16 mouse cellular contexts compared by ENCODE assay signal in genomic region chr11:46085398-46086163, GRCm38 (mm10). TPM values are rescaled to one million over a fixed set of nuclear protein-coding genes. Genes with fewer than 3 reads are reported as not detected.
DNase-seq lines count a peak whose midpoint lies in the region; ATAC-seq and TF ChIP-seq lines count a peak whose summit lies in the region.
"Had no signal": no experiment of that assay in that cellular context is flagged by ENCODE, and none has a peak within 500 bp of the region (broad histone marks: within the 10 kb centered on the region; RNA-seq: fewer than 3 reads in every experiment).

No protein-coding gene starts in this region.

- TF ChIP-seq EP300 in MEL (IDR thresholded peaks at IDR 0.05; ENCODE audit: low read depth in 1 of 2, low read length in 2 of 2) = no peak

- H3K27me3 ChIP-seq in MEL (ENCODE audit: control insufficient read depth in 1 of 2, insufficient read depth in 2 of 2, low read length in 2 of 2) = no peaks in the 10 kb centered on the region
- no peaks in the 10 kb centered on the region for H3K27me3 ChIP-seq in intestine, embryonic 15.5 days (replicated peaks)
- no peaks in the 10 kb centered on the region for H3K27me3 ChIP-seq in midbrain, embryonic 11.5 days (ENCODE audit: control insufficient read depth, insufficient read depth, low read length)
- H3K27me3 ChIP-seq: limb, embryonic 15.5 days; midbrain, embryonic 12.5 days; neural tube, embryonic 12.5 days had no signal

- peak; percentile 9 for ATAC-seq in granulocyte monocyte progenitor cell, adult 5-6 weeks (replicated peaks; ENCODE audit: poor library complexity, severe bottlenecking)
- ATAC-seq in intestine, embryonic 15.5 days = no peak
- ATAC-seq in midbrain, embryonic 11.5 days (ENCODE audit: low FRiP score) = no peak
- ATAC-seq: forebrain, postnatal 0 days had no signal

- peaks cover 0 to 50% of the 10 kb centered on the region in 2 experiments; a peak in 2 of 4 replicates for H3K36me3 ChIP-seq in MEL (ENCODE audit: control insufficient read depth in 1 of 2, insufficient read depth in 2 of 2, low read length in 2 of 2)
- H3K36me3 ChIP-seq in intestine, embryonic 15.5 days = no peaks in the 10 kb centered on the region
- H3K36me3 ChIP-seq in midbrain, embryonic 11.5 days (ENCODE audit: control insufficient read depth, insufficient read depth, low read length) = no peaks in the 10 kb centered on the region
- H3K36me3 ChIP-seq: hindbrain, embryonic 10.5 days; limb, embryonic 15.5 days; midbrain, embryonic 12.5 days; neural tube, embryonic 12.5 days had no signal

- H3K79me2 ChIP-seq in MEL (ENCODE audit: control insufficient read depth, insufficient read depth, low read length, poor library complexity) = no peaks in the 10 kb centered on the region

- 89% methylated on average over 10 of the region's 10 CpGs for WGBS in intestine, embryonic 15.5 days
- WGBS in midbrain, embryonic 11.5 days = 95% methylated on average over 10 of the region's 10 CpGs

- H3K4me2 ChIP-seq in intestine, embryonic 15.5 days (replicated peaks) = no peak overlapping the region
- H3K4me2 ChIP-seq in midbrain, embryonic 11.5 days = no peak overlapping the region
- H3K4me2 ChIP-seq: limb, embryonic 15.5 days; midbrain, embryonic 12.5 days; neural tube, embryonic 12.5 days had no signal

- no peak overlapping the region for H3K4me3 ChIP-seq in gastrocnemius, adult 2 months
- H3K4me3 ChIP-seq in MEL (ENCODE audit: control insufficient read depth in 1 of 2, insufficient read depth in 1 of 2, low read depth in 2 of 2, low read length in 2 of 2) = no peak overlapping the region
- no peak overlapping the region for H3K4me3 ChIP-seq in intestine, embryonic 15.5 days (replicated peaks)
- no peak overlapping the region for H3K4me3 ChIP-seq in midbrain, embryonic 11.5 days (ENCODE audit: low read depth, low read length)
- H3K4me3 ChIP-seq: hindbrain, embryonic 10.5 days; limb, embryonic 15.5 days; midbrain, embryonic 12.5 days; neural tube, embryonic 12.5 days had no signal

- no peak overlapping the region for H3K9ac ChIP-seq in MEL (ENCODE audit: control insufficient read depth, low read depth, low read length, poor library complexity, severe bottlenecking)
- no peak overlapping the region for H3K9ac ChIP-seq in intestine, embryonic 15.5 days
- H3K9ac ChIP-seq in midbrain, embryonic 11.5 days (ENCODE audit: low read length) = no peak overlapping the region
- H3K9ac ChIP-seq: forebrain, postnatal 0 days; limb, embryonic 15.5 days; midbrain, embryonic 12.5 days; neural tube, embryonic 12.5 days had no signal

- peaks cover 46 to 58% of the 10 kb centered on the region in 2 experiments for H3K4me1 ChIP-seq in MEL (ENCODE audit: control insufficient read depth in 1 of 2, insufficient read depth in 2 of 2, low read length in 2 of 2)
- H3K4me1 ChIP-seq in intestine, embryonic 15.5 days (replicated peaks) = peaks cover 18% of the 10 kb centered on the region; the same call in 1 of the 2 replicates
- H3K4me1 ChIP-seq in midbrain, embryonic 11.5 days (ENCODE audit: control insufficient read depth, insufficient read depth, low read length) = no peaks in the 10 kb centered on the region
- H3K4me1 ChIP-seq: midbrain, embryonic 12.5 days had no signal

- no peak for TF ChIP-seq CTCF in gastrocnemius, adult 2 months (IDR thresholded peaks at IDR 0.05)
- TF ChIP-seq CTCF in MEL (IDR thresholded peaks at IDR 0.05 in 2 of 3, conservative IDR thresholded peaks at IDR 0.05 in 1 of 3; ENCODE audit: control insufficient read depth in 1 of 3, insufficient read depth in 1 of 3, low read depth in 2 of 3, low read length in 3 of 3, poor library complexity in 1 of 3, severe bottlenecking in 1 of 3) = no peak

- no peak for TF ChIP-seq RAD21 in MEL (IDR thresholded peaks at IDR 0.05; ENCODE audit: low read depth, low read length)

- no peak for TF ChIP-seq POLR2A in MEL (IDR thresholded peaks at IDR 0.05; ENCODE audit: control insufficient read depth in 1 of 2, insufficient read depth in 1 of 2, low read depth in 1 of 2, low read length in 2 of 2, poor library complexity in 1 of 2)

- peak overlapping the region; percentile 72 for H3K27ac ChIP-seq in gastrocnemius, adult 2 months
- no peak overlapping the region for H3K27ac ChIP-seq in MEL (ENCODE audit: control insufficient read depth, low read depth, low read length)
- H3K27ac ChIP-seq in intestine, embryonic 15.5 days = peak overlapping the region; percentile 9; the same call in 1 of the 2 replicates
- H3K27ac ChIP-seq in midbrain, embryonic 11.5 days (ENCODE audit: low read depth, low read length) = no peak overlapping the region
- H3K27ac ChIP-seq: hindbrain, embryonic 10.5 days; midbrain, embryonic 12.5 days; neural tube, embryonic 12.5 days had no signal

- no peaks in the 10 kb centered on the region for H3K9me3 ChIP-seq in MEL (replicated peaks; ENCODE audit: insufficient read depth, low read length)
- no peaks in the 10 kb centered on the region for H3K9me3 ChIP-seq in intestine, embryonic 15.5 days
- no peaks in the 10 kb centered on the region for H3K9me3 ChIP-seq in midbrain, embryonic 11.5 days (ENCODE audit: control insufficient read depth, low read length)
- H3K9me3 ChIP-seq: hindbrain, embryonic 10.5 days; limb, embryonic 15.5 days; midbrain, embryonic 12.5 days; neural tube, embryonic 12.5 days had no signal

- DNase-seq in gastrocnemius, adult 2 months = peak; percentile 50
- DNase-seq in gastrocnemius, postnatal 25 days = no peak
- DNase-seq in MEL (ENCODE audit: low read depth, low spot score) = no peak
- DNase-seq in left cerebral cortex, adult 9 months (ENCODE audit: low spot score in 2 of 2) = no peak
- no peak for DNase-seq in midbrain, embryonic 11.5 days (ENCODE audit: low spot score, missing footprints)
- DNase-seq in cerebellum, postnatal 36 days = no peak
- DNase-seq: cerebellum, adult 9-10 months; forebrain, postnatal 0 days; kidney, postnatal 14 days; layer of hippocampus, postnatal 36 days had no signal

- intact Hi-C loops in gastrocnemius, adult 2 months (cut with DNase I) = no loop called here

TF ChIP-seq in MEL, 35 proteins besides CTCF, POLR2A, EP300 and RAD21:
- 0 out of 2 replicates have a peak, but pooled peaks have one; percentile 2 for TF ChIP-seq GATA1 (IDR thresholded peaks at IDR 0.05; ENCODE audit: low read depth, low read length)
- TF ChIP-seq HCFC1 (IDR thresholded peaks at IDR 0.05; ENCODE audit: low read depth, low read length) = no peak
- TF ChIP-seq NRF1 (IDR thresholded peaks at IDR 0.05; ENCODE audit: insufficient read depth, low read depth, low read length, poor library complexity, severe bottlenecking) = no peak
TF ChIP-seq in MEL: peak in this region for 1.

RNA-seq across cellular contexts. Expression of gene Adam19, which starts 29.8 kb away (rescaled TPM):
- 1 to 10 TPM; 3.0 to 3.7 TPM for total RNA-seq in gastrocnemius, adult 2 months (2021)
- total RNA-seq in gastrocnemius, postnatal 25 days (2021) = 1 to 10 TPM; 4.9 to 8.0 TPM
- 0.12 and 0.16 TPM in 2 replicates for total RNA-seq in MEL (2012; rRNA removed)
- polyA plus RNA-seq in MEL (2012; ENCODE audit: insufficient read depth in 1 of 2, insufficient read length in 2 of 2, low read depth in 1 of 2, low replicate concordance in 2 of 2, missing spikeins in 1 of 2) = under 1 TPM in 1 of 2 experiments, not detected in 1; 0.19 TPM
- 0.19 TPM in 1 of 2 replicates, not detected in the other for total RNA-seq in granulocyte monocyte progenitor cell, adult 5-6 weeks (2014; fragmentation: Nextera tagmentation)
- 0.26 and 0.43 TPM in 2 replicates for total RNA-seq in granulocyte monocyte progenitor cell, adult 5-6 weeks (2017)
- polyA plus RNA-seq in intestine, embryonic 15.5 days (2015; fragmentation: Nextera tagmentation; extraction: Ambion mirVana) = 16.5 and 16.6 TPM in 2 replicates
- polyA plus RNA-seq in midbrain, embryonic 11.5 days (2014; fragmentation: Nextera tagmentation; extraction: Ambion mirVana) = 6.1 and 6.6 TPM in 2 replicates

RNA-seq across cellular contexts. Expression of gene Gm12166, which starts 33.5 kb away (rescaled TPM):
- under 1 TPM; 0.64 to 0.99 TPM for total RNA-seq in gastrocnemius, adult 2 months (2021)
- total RNA-seq in gastrocnemius, postnatal 25 days (2021) = 1 to 10 TPM in 1 of 2 experiments, under 1 TPM in 1; 0.51 to 1.2 TPM
- total RNA-seq in MEL (2012; rRNA removed) = 3.9 and 6.8 TPM in 2 replicates
- 1 to 10 TPM in 1 of 2 experiments, not detected in 1; 4.1 TPM for polyA plus RNA-seq in MEL (2012; ENCODE audit: insufficient read depth in 1 of 2, insufficient read length in 2 of 2, low read depth in 1 of 2, low replicate concordance in 2 of 2, missing spikeins in 1 of 2)
- total RNA-seq in granulocyte monocyte progenitor cell, adult 5-6 weeks (2014; fragmentation: Nextera tagmentation) = 9.0 and 11.9 TPM in 2 replicates
- 20.7 and 35.7 TPM in 2 replicates for total RNA-seq in granulocyte monocyte progenitor cell, adult 5-6 weeks (2017)
- 5.2 and 7.3 TPM in 2 replicates for polyA plus RNA-seq in intestine, embryonic 15.5 days (2015; fragmentation: Nextera tagmentation; extraction: Ambion mirVana)
- polyA plus RNA-seq in midbrain, embryonic 11.5 days (2014; fragmentation: Nextera tagmentation; extraction: Ambion mirVana) = 1.4 and 2.5 TPM in 2 replicates

Comparison
In these comparisons a context has a peak if more than half of its experiments do, and no peak if none do; other contexts are left out.
1. H3K27ac ChIP-seq: peak in gastrocnemius, adult 2 months (single experiment) and intestine, embryonic 15.5 days (single experiment); none in MEL (single experiment) and midbrain, embryonic 11.5 days (single experiment).